Mouse (Mus musculus): ENCODE results near the gene L3mbtl4.

The L3mbtl4 gene

GRCm38 (mm10) chr17:68642521-68643088 lies 369.0 kb downstream of the L3mbtl4 start:
- no peak for DNase-seq (ENCODE audit: low spot score)

- DNase-seq (ENCODE audit: low spot score) = no peak
Measured at GRCm38 (mm10) chr17:68666528-68666927, 392.9 kb downstream of the L3mbtl4 start.

GRCm38 (mm10) chr17:68672088-68672504 lies 398.5 kb downstream of the L3mbtl4 start:
- no peak for DNase-seq (ENCODE audit: low spot score)

- no peak for DNase-seq (ENCODE audit: low spot score)
Measured at GRCm38 (mm10) chr17:68710701-68711100, 437.1 kb downstream of the L3mbtl4 start.

GRCm38 (mm10) chr17:68711350-68711749 lies 437.8 kb downstream of the L3mbtl4 start:
- DNase-seq (ENCODE audit: low spot score) = no peak

- no peak for DNase-seq (ENCODE audit: low spot score)
Measured at GRCm38 (mm10) chr17:68748296-68748695, 474.7 kb downstream of the L3mbtl4 start.

GRCm38 (mm10) chr17:68750513-68750912 lies 476.9 kb downstream of the L3mbtl4 start:
- no peak for DNase-seq (ENCODE audit: low spot score)

GRCm38 (mm10) chr17:68753112-68753511 lies 479.5 kb downstream of the L3mbtl4 start:
- DNase-seq (ENCODE audit: low spot score) = no peak

- DNase-seq (ENCODE audit: low spot score) = no peak
Measured at GRCm38 (mm10) chr17:68754789-68755188, 481.2 kb downstream of the L3mbtl4 start.

GRCm38 (mm10) chr17:68758428-68758827 lies 484.8 kb downstream of the L3mbtl4 start:
- no peak for DNase-seq (ENCODE audit: low spot score)

- DNase-seq (ENCODE audit: low spot score) = no peak
Measured at GRCm38 (mm10) chr17:68758936-68759335, 485.3 kb downstream of the L3mbtl4 start.

- DNase-seq (ENCODE audit: low spot score) = no peak
Measured at GRCm38 (mm10) chr17:68759978-68760377, 486.4 kb downstream of the L3mbtl4 start.

GRCm38 (mm10) chr17:68764329-68764880 lies 490.8 kb downstream of the L3mbtl4 start:
- no peak for DNase-seq (ENCODE audit: low spot score)

GRCm38 (mm10) chr17:68769561-68769960 lies 496.0 kb downstream of the L3mbtl4 start:
- no peak for DNase-seq (ENCODE audit: low spot score)

GRCm38 (mm10) chr17:68771046-68771750 lies 497.6 kb downstream of the L3mbtl4 start:
- DNase-seq (ENCODE audit: low spot score) = no peak

GRCm38 (mm10) chr17:68793741-68794140 lies 520.1 kb downstream of the L3mbtl4 start:
- no peak for DNase-seq (ENCODE audit: low spot score)

- DNase-seq (ENCODE audit: low spot score) = no peak
Measured at GRCm38 (mm10) chr17:68826323-68826722, 552.7 kb downstream of the L3mbtl4 start, which contains the start of gene Tmem200c. TSS of gene Tmem200c (plus strand) at chr17:68826623.

Measured in ovary, postnatal 36 days (tissue).